Mouse (Mus musculus): Measurements from ENCODE around the gene BC049762. TPM values are rescaled to one million over a fixed set of nuclear protein-coding genes. Genes with fewer than 3 reads are reported as not detected.

Gene BC049762
- 0.22 and 0.73 TPM in 2 replicates for polyA plus RNA-seq (2016; fragmentation: Nextera tagmentation; extraction: Ambion mirVana)

- Histone ChIP-seq H3K4me1 (peaks cover 32% of the 10 kb centered on the region), H3K9me3 (replicated peaks) (no peaks in the 10 kb centered on the region), H3K36me3 (peaks cover 14% of the 10 kb centered on the region), H3K4me3 (peak within 1 kb of the TSS; percentile 91), H3K27ac (replicated peaks) (peak within 1 kb of the TSS; percentile 98), H3K27me3 (ENCODE audit: low read depth, poor library complexity, severe bottlenecking) (no peaks in the 10 kb centered on the region)
- DNase-seq (ENCODE audit: low spot score), result peak; percentile 98
- WGBS, result 10% methylated on average over 57 of the region's 57 CpGs
These were observed at the start of gene BC049762 for GRCm38 (mm10) chr11:51262342-51263285. Gene BC049762, minus strand, starts transcription at chr11:51263046.

- Histone ChIP-seq H3K36me3 (no peaks in the 10 kb centered on the region), H3K4me1 (peaks cover 7% of the 10 kb centered on the region; the same call in 1 of the 2 replicates), H3K27ac (replicated peaks) (no peak overlapping the region), H3K4me3 (no peak overlapping the region), H3K27me3 (ENCODE audit: low read depth, poor library complexity, severe bottlenecking) (no peaks in the 10 kb centered on the region), H3K9me3 (replicated peaks) (no peaks in the 10 kb centered on the region)
- 94% methylated on average over 8 of the region's 8 CpGs for WGBS
- no peak for DNase-seq (ENCODE audit: low spot score)
These were observed 49.0 kb upstream of the BC049762 start for GRCm38 (mm10) chr11:51311846-51312245.

- Histone ChIP-seq H3K27ac (replicated peaks) (no peak overlapping the region), H3K27me3 (ENCODE audit: low read depth, poor library complexity, severe bottlenecking) (no peaks in the 10 kb centered on the region), H3K4me1 (peaks cover 11% of the 10 kb centered on the region), H3K4me3 (no peak overlapping the region), H3K9me3 (replicated peaks) (no peaks in the 10 kb centered on the region), H3K36me3 (no peaks in the 10 kb centered on the region)
- WGBS, result 73% methylated on average over 5 of the region's 5 CpGs
- no peak for DNase-seq (ENCODE audit: low spot score)
These were observed 45.5 kb upstream of the BC049762 start for GRCm38 (mm10) chr11:51308306-51308705.

- H3K4me3 ChIP-seq, result no peak overlapping the region
- no peak overlapping the region for H3K27ac ChIP-seq (replicated peaks)
- no peaks in the 10 kb centered on the region for H3K36me3 ChIP-seq
- no peaks in the 10 kb centered on the region for H3K9me3 ChIP-seq (replicated peaks)
- WGBS, result 80% methylated on average over 12 of the region's 12 CpGs
- H3K27me3 ChIP-seq (ENCODE audit: low read depth, poor library complexity, severe bottlenecking), result no peaks in the 10 kb centered on the region
- no peak for DNase-seq (ENCODE audit: low spot score)
- H3K4me1 ChIP-seq, result peaks cover 17% of the 10 kb centered on the region
These were observed 41.2 kb upstream of the BC049762 start for GRCm38 (mm10) chr11:51303981-51304553.

GRCm38 (mm10) chr11:51302396-51302795 lies 39.5 kb upstream of the BC049762 start:
- WGBS, result 83% methylated on average over 5 of the region's 5 CpGs
- H3K27ac ChIP-seq (replicated peaks), result no peak overlapping the region

GRCm38 (mm10) chr11:51298691-51299090 lies 35.8 kb upstream of the BC049762 start:
- DNase-seq (ENCODE audit: low spot score), result no peak
- no peaks in the 10 kb centered on the region for H3K27me3 ChIP-seq (ENCODE audit: low read depth, poor library complexity, severe bottlenecking)
- H3K36me3 ChIP-seq, result no peaks in the 10 kb centered on the region
- H3K4me1 ChIP-seq, result 0 out of 2 replicates have a peak, but pooled peaks cover 5% of the 10 kb centered on the region
- H3K9me3 ChIP-seq (replicated peaks), result peaks cover 8% of the 10 kb centered on the region; the same call in 1 of the 2 replicates
- no peak overlapping the region for H3K27ac ChIP-seq (replicated peaks)
- H3K4me3 ChIP-seq, result no peak overlapping the region
- 90% methylated on average over 4 of the region's 4 CpGs for WGBS

More at GRCm38 (mm10) chr11:51302396-51302795, 39.5 kb upstream of the BC049762 start:
- H3K4me3 ChIP-seq, result no peak overlapping the region
- H3K4me1 ChIP-seq, result peaks cover 17% of the 10 kb centered on the region
- no peaks in the 10 kb centered on the region for H3K36me3 ChIP-seq
- no peaks in the 10 kb centered on the region for H3K27me3 ChIP-seq (ENCODE audit: low read depth, poor library complexity, severe bottlenecking)
- no peaks in the 10 kb centered on the region for H3K9me3 ChIP-seq (replicated peaks)
- DNase-seq (ENCODE audit: low spot score), result no peak

GRCm38 (mm10) chr11:51295742-51296141 lies 32.9 kb upstream of the BC049762 start:
- Histone ChIP-seq H3K4me3 (no peak overlapping the region), H3K9me3 (replicated peaks) (peaks cover 8% of the 10 kb centered on the region; the same call in 1 of the 2 replicates), H3K36me3 (no peaks in the 10 kb centered on the region), H3K27ac (replicated peaks) (no peak overlapping the region), H3K27me3 (ENCODE audit: low read depth, poor library complexity, severe bottlenecking) (peaks cover 11% of the 10 kb centered on the region), H3K4me1 (peaks cover 6% of the 10 kb centered on the region)
- WGBS, result 91% methylated on average over 3 of the region's 3 CpGs
- no peak for DNase-seq (ENCODE audit: low spot score)

- Histone ChIP-seq H3K9me3 (replicated peaks) (peaks cover 8% of the 10 kb centered on the region; the same call in 1 of the 2 replicates), H3K27me3 (ENCODE audit: low read depth, poor library complexity, severe bottlenecking) (peaks cover 11% of the 10 kb centered on the region), H3K27ac (replicated peaks) (no peak overlapping the region), H3K4me3 (no peak overlapping the region), H3K36me3 (no peaks in the 10 kb centered on the region), H3K4me1 (peaks cover 16% of the 10 kb centered on the region)
- WGBS, result 83% methylated on average over 2 of the region's 2 CpGs
- DNase-seq (ENCODE audit: low spot score), result no peak
These were observed 31.2 kb upstream of the BC049762 start for GRCm38 (mm10) chr11:51293956-51294530.

- peaks cover 19% of the 10 kb centered on the region for H3K4me1 ChIP-seq
- H3K27me3 ChIP-seq (ENCODE audit: low read depth, poor library complexity, severe bottlenecking), result peaks cover 11% of the 10 kb centered on the region
- peak; percentile 79 for DNase-seq (ENCODE audit: low spot score)
- no peaks in the 10 kb centered on the region for H3K36me3 ChIP-seq
- H3K9me3 ChIP-seq (replicated peaks), result peaks cover 3% of the 10 kb centered on the region; the same call in 1 of the 2 replicates
- H3K27ac ChIP-seq (replicated peaks), result peak overlapping the region; percentile 82
- WGBS, result 2% methylated on average over 74 of the region's 74 CpGs
- peak overlapping the region; percentile 68 for H3K4me3 ChIP-seq
These were observed 27.5 kb upstream of the BC049762 start for GRCm38 (mm10) chr11:51290066-51290955.

- H3K9me3 ChIP-seq (replicated peaks), result no peaks in the 10 kb centered on the region
These were observed 26.8 kb upstream of the BC049762 start, which contains the start of gene Col23a1 for GRCm38 (mm10) chr11:51289564-51290041. Gene Col23a1, plus strand, starts transcription at chr11:51289920.

GRCm38 (mm10) chr11:51274418-51274817 lies 11.6 kb upstream of the BC049762 start:
- no peak overlapping the region for H3K27ac ChIP-seq (replicated peaks)
- WGBS, result 91% methylated on average over 1 of the region's 1 CpGs
- no peak overlapping the region for H3K4me3 ChIP-seq
- no peaks in the 10 kb centered on the region for H3K4me1 ChIP-seq
- DNase-seq (ENCODE audit: low spot score), result no peak
- H3K9me3 ChIP-seq (replicated peaks), result no peaks in the 10 kb centered on the region
- peaks cover 95% of the 10 kb centered on the region for H3K36me3 ChIP-seq
- H3K27me3 ChIP-seq (ENCODE audit: low read depth, poor library complexity, severe bottlenecking), result no peaks in the 10 kb centered on the region

More at GRCm38 (mm10) chr11:51289564-51290041, 26.8 kb upstream of the BC049762 start, which contains the start of gene Col23a1:
- peaks cover 19% of the 10 kb centered on the region for H3K4me1 ChIP-seq
- WGBS, result under 1% methylated on average over 38 of the region's 38 CpGs
- peaks cover 11% of the 10 kb centered on the region for H3K27me3 ChIP-seq (ENCODE audit: low read depth, poor library complexity, severe bottlenecking)
- peak within 1 kb of the TSS; percentile 68 for H3K4me3 ChIP-seq
- peaks cover 2% of the 10 kb centered on the region; the same call in 1 of the 2 replicates for H3K36me3 ChIP-seq
- peak within 1 kb of the TSS; percentile 82 for H3K27ac ChIP-seq (replicated peaks)
- DNase-seq (ENCODE audit: low spot score), result peak; percentile 85
